Mouse (Mus musculus): ENCODE measurements around the gene Myo1d.

GRCm38 (mm10) chr11:80724701-80725100, 55.1 kb downstream of the Myo1d start:
- TF ChIP-seq CTCF (IDR thresholded peaks at IDR 0.05; ENCODE audit: borderline replicate concordance, control insufficient read depth, extremely low read depth, insufficient read depth, low read length, poor library complexity) (no peak), POLR2A (IDR thresholded peaks at IDR 0.05; ENCODE audit: control insufficient read depth, extremely low read depth, insufficient read depth, low read length, poor library complexity) (no peak)
